Mouse (Mus musculus) R1 (cell line): Measurements from ENCODE around the gene Znrf1.
A peak's percentile ranks its signal among the peaks of the same experiment; 100 is the strongest.

Experiments
- DNase-seq: peaks from one replicate; pipeline ENCODE4 v3.0.0-alpha.2; 2018; ENCODE audit warnings: low read depth, low spot score

The Znrf1 gene

GRCm38 (mm10) chr8:111533503-111533902 lies 2.4 kb upstream of the Znrf1 start:
- no peak for DNase-seq

GRCm38 (mm10) chr8:111535491-111535890 lies 406 bp upstream of the Znrf1 start:
- no peak for DNase-seq

- peak; percentile 58 for DNase-seq
Observed at GRCm38 (mm10) chr8:111536978-111537764, 1.3 kb downstream of the Znrf1 start.

- no peak for DNase-seq
Observed at GRCm38 (mm10) chr8:111537765-111538158, 1.9 kb downstream of the Znrf1 start.

GRCm38 (mm10) chr8:111538194-111538593 lies 2.3 kb downstream of the Znrf1 start:
- DNase-seq: no peak

GRCm38 (mm10) chr8:111539422-111540076 lies 3.7 kb downstream of the Znrf1 start:
- DNase-seq: no peak

GRCm38 (mm10) chr8:111543712-111544380 lies 7.9 kb downstream of the Znrf1 start:
- DNase-seq: peak; percentile 38

GRCm38 (mm10) chr8:111545406-111546156 lies 9.7 kb downstream of the Znrf1 start:
- DNase-seq: no peak

GRCm38 (mm10) chr8:111547144-111547543 lies 11.2 kb downstream of the Znrf1 start:
- DNase-seq: no peak

GRCm38 (mm10) chr8:111548201-111548600 lies 12.3 kb downstream of the Znrf1 start:
- DNase-seq: peak; percentile 82

- no peak for DNase-seq
Observed at GRCm38 (mm10) chr8:111550002-111550870, 14.3 kb downstream of the Znrf1 start.

- DNase-seq: no peak
Observed at GRCm38 (mm10) chr8:111551511-111552130, 15.7 kb downstream of the Znrf1 start.

GRCm38 (mm10) chr8:111561824-111562223 lies 25.9 kb downstream of the Znrf1 start:
- no peak for DNase-seq

GRCm38 (mm10) chr8:111562274-111562803 lies 26.4 kb downstream of the Znrf1 start:
- no peak for DNase-seq

GRCm38 (mm10) chr8:111563075-111563474 lies 27.2 kb downstream of the Znrf1 start:
- no peak for DNase-seq

- DNase-seq: no peak
Observed at GRCm38 (mm10) chr8:111563687-111564086, 27.8 kb downstream of the Znrf1 start.

- DNase-seq: no peak
Observed at GRCm38 (mm10) chr8:111564093-111564492, 28.2 kb downstream of the Znrf1 start.

- no peak for DNase-seq
Observed at GRCm38 (mm10) chr8:111565784-111566191, 29.9 kb downstream of the Znrf1 start.

GRCm38 (mm10) chr8:111566326-111566725 lies 30.4 kb downstream of the Znrf1 start:
- DNase-seq: no peak

GRCm38 (mm10) chr8:111567571-111567970 lies 31.7 kb downstream of the Znrf1 start:
- no peak for DNase-seq
